Mouse (Mus musculus): ENCODE data around the gene En2.

DNA sequence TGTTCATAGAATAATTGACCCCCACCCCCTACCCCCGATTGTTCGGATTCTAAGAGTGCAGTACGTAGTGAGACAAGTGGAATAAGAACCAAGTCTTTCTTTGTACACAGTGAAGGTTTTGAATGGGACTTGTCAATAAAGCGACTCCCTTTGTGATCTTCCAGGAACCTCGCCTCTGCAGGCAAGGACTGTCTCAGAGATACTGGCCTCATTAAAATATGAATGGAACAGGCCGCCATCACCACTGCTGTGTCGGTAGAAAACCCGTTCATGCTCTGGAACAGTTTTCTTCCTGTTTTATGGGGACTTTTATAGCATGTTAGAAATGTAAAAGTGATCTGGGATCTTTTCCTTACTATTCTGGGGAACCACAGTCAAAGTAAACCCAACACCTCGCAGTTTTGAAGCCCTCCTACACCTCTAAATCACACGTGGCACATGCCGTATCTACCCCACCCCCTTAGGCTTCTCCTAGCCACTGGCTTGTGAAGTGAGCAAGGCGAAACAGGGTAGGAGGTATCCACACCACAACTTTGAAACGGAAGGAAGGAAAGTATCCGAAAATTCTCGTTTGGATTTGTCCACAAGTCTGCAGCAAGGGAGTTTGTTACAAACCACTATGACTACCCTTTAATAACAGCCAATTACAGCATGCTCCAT is 46.3 kb downstream of the En2 start:
- no peak for TF ChIP-seq CTCF (IDR thresholded peaks at IDR 0.05; ENCODE audit: control insufficient read depth, insufficient read depth, insufficient replicate concordance, low read depth, low read length)
- TF ChIP-seq POLR2A (IDR thresholded peaks at IDR 0.05; ENCODE audit: control insufficient read depth, low read depth, low read length), result no peak

Measured in testis, adult 2 months (tissue).